Mouse (Mus musculus): ENCODE data around the gene Dync1h1. TPM values are rescaled to one million over a fixed set of nuclear protein-coding genes. Genes with fewer than 3 reads are reported as not detected.

Dync1h1 gene
- polyA plus RNA-seq, 1 experiment from 2014 or later, result 13.5 TPM

DNA sequence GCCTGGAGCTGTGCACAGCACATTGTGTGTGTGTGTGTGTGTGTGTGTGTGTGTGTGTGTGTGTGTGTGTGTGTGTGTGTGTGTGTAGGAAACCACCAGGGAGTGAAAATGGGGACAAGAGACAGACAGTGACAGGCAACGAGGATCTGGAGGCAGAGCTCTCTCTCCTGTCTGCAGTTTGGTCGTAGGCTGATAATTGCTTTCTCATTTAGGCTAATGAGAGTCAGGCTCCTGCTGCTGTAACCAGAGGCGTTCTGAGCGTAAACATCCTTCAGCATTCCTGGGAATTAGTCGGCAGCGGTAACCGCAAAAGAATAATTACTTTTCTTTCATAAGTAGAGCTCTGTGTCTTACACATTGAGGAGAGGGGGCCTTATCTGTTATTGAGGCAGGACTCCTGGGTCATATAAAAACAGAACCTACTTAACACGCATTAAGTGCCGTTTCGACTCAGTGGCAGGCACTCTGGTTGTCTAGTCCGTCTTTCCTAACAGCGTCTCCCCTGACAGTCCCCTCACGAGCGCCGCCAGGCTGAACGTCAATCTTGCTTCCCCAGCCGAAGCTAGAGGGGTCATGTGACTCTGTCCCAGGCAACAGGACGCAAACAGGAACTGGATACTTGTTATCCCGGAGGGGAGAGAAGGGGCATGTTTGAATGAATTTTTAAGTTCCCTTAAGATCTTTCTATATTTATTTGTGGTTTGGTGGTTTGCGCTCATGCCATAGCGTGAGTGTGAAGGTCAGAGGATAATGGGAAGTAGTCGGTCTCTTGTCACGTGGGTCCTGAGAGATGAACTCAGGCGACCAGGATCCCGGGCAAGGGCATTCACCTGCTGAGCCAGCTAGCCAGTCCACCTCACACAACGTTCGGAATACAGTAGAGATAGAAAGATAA lies 105.3 kb downstream of the Dync1h1 start:
- H3K4me1 ChIP-seq (replicated peaks), result peaks cover 31% of the 10 kb centered on the region
- peak; percentile 68 for DNase-seq
- H3K4me3 ChIP-seq (replicated peaks), result peak overlapping the region; percentile 56
- H3K9me3 ChIP-seq (replicated peaks), result no peaks in the 10 kb centered on the region
- peak overlapping the region; percentile 70 for H3K9ac ChIP-seq
- H3K4me2 ChIP-seq, result peak overlapping the region; percentile 75
- WGBS (ENCODE audit: insufficient replicate concordance), result 2% methylated on average over 27 of the region's 27 CpGs
- peak; percentile 77 for ATAC-seq (ENCODE audit: low read depth)
- H3K27ac ChIP-seq, result peak overlapping the region; percentile 71
- no peaks in the 10 kb centered on the region for H3K27me3 ChIP-seq
- no peaks in the 10 kb centered on the region for H3K36me3 ChIP-seq

DNA sequence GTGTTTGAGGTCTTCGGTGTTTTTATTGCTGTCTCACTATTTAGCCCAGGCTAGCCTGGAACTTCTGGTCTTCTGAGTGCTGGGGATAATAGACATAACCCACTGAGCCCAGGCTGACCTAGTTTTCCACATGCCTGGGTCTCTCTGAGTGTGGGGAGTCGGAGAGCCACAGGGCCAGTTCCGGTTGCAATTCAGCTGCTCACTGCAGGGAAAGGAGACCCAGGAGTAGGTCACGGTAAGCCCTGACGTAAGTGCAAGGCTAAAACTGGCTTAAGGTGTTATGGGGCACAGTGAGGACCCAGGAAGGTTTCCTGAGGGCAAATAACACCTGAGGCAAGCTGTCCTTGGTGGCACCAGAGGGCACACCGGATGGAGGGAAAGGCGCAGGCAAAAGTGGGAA lies 106.2 kb downstream of the Dync1h1 start:
- Histone ChIP-seq H3K4me2 (peak overlapping the region; percentile 75), H3K27me3 (no peaks in the 10 kb centered on the region), H3K27ac (peak overlapping the region; percentile 71), H3K9me3 (replicated peaks) (no peaks in the 10 kb centered on the region), H3K36me3 (no peaks in the 10 kb centered on the region), H3K4me3 (replicated peaks) (peak overlapping the region; percentile 56; the same call in 1 of the 2 replicates), H3K9ac (peak overlapping the region; percentile 70; the same call in 1 of the 2 replicates), H3K4me1 (replicated peaks) (peaks cover 22% of the 10 kb centered on the region)
- ATAC-seq (ENCODE audit: low read depth), result no peak
- DNase-seq, result no peak
- WGBS (ENCODE audit: insufficient replicate concordance), result 88% methylated on average over 7 of the region's 7 CpGs

GRCm38 (mm10) chr12:110711270-110711669 lies 110.0 kb downstream of the Dync1h1 start:
- no peak for DNase-seq
- Histone ChIP-seq H3K27me3 (peaks cover 1% of the 10 kb centered on the region; the same call in 1 of the 2 replicates), H3K27ac (no peak overlapping the region), H3K4me2 (no peak overlapping the region), H3K9me3 (replicated peaks) (no peaks in the 10 kb centered on the region), H3K4me1 (replicated peaks) (peaks cover 12% of the 10 kb centered on the region), H3K4me3 (replicated peaks) (no peak overlapping the region), H3K9ac (no peak overlapping the region), H3K36me3 (no peaks in the 10 kb centered on the region)
- no peak for ATAC-seq (ENCODE audit: low read depth)
- WGBS (ENCODE audit: insufficient replicate concordance), result 53% methylated on average over 5 of the region's 5 CpGs

DNA sequence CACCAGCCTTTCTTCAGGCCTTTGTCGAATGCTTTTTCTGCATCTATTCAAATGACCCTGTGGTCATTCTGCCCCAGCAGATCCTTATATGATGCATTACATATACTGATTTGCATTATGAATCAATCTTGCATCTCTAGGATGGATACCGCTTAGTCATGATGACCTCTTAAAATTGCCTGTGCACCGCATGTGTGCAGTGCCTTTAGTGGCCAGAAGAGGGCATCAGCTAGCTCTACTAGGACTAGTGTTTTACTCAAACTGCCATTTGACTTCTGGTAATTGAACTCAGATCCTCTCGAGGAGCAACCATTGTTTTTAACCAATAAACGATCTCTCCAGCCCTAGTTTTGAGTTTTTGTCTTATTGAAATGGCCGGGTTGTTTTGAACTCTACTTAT lies 112.5 kb downstream of the Dync1h1 start:
- DNase-seq, result no peak

GRCm38 (mm10) chr12:110714215-110714614 lies 113.0 kb downstream of the Dync1h1 start:
- Histone ChIP-seq H3K9me3 (replicated peaks) (no peaks in the 10 kb centered on the region), H3K27me3 (peaks cover 20% of the 10 kb centered on the region), H3K4me1 (replicated peaks) (no peaks in the 10 kb centered on the region), H3K4me2 (no peak overlapping the region), H3K9ac (no peak overlapping the region), H3K4me3 (replicated peaks) (no peak overlapping the region), H3K27ac (no peak overlapping the region), H3K36me3 (no peaks in the 10 kb centered on the region)
- ATAC-seq (ENCODE audit: low read depth) (no peak), DNase-seq (no peak)
- WGBS (ENCODE audit: insufficient replicate concordance), result 29% methylated on average over 6 of the region's 6 CpGs

More for the DNA sequence above, 112.5 kb downstream of the Dync1h1 start:
- Histone ChIP-seq H3K36me3 (no peaks in the 10 kb centered on the region), H3K4me1 (replicated peaks) (no peaks in the 10 kb centered on the region), H3K9me3 (replicated peaks) (no peaks in the 10 kb centered on the region), H3K9ac (no peak overlapping the region), H3K27ac (no peak overlapping the region), H3K4me2 (no peak overlapping the region), H3K4me3 (replicated peaks) (no peak overlapping the region), H3K27me3 (peaks cover 16% of the 10 kb centered on the region)
- no peak for ATAC-seq (ENCODE audit: low read depth)
- WGBS (ENCODE audit: insufficient replicate concordance), result 84% methylated on average over 6 of the region's 6 CpGs

DNA sequence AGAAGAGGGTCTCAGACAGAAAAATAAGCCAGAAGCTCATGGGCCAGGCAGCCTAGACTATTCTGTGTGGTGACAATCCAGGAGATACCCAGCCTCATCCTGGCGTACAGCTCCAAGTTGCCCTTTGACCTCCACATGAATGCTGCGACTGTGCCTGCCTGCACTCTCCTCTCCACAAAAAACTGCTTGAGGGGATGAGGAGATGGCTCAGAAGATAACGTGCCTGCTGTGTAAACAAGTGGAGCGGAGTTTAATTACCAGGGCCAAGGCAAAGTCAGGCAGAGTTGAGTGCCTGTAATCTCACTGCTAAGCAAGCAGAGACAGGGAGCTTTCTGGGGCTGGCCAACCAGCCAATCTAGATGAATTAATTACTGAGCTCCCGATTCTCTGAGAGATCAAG lies 114.8 kb downstream of the Dync1h1 start:
- H3K4me2 ChIP-seq, result no peak overlapping the region
- 39% methylated on average over 5 of the region's 5 CpGs for WGBS (ENCODE audit: insufficient replicate concordance)

More for the DNA sequence above, 114.8 kb downstream of the Dync1h1 start:
- Histone ChIP-seq H3K36me3 (no peaks in the 10 kb centered on the region), H3K27me3 (peaks cover 36% of the 10 kb centered on the region), H3K4me3 (replicated peaks) (no peak overlapping the region), H3K27ac (no peak overlapping the region), H3K9ac (no peak overlapping the region), H3K4me1 (replicated peaks) (no peaks in the 10 kb centered on the region), H3K9me3 (replicated peaks) (no peaks in the 10 kb centered on the region)
- DNase-seq, result no peak
- no peak for ATAC-seq (ENCODE audit: low read depth)

Small RNAs within 50 kb of the gene (microRNA-seq; reads per million reads assigned to microRNA genes)
- not detected for gene Gm27299

Other genes starting within 250 kb of the Dync1h1 start
- 86.2 and 97.8 TPM in 2 replicates for gene Ppp2r5c, start 154.3 kb upstream of the Dync1h1 start, polyA plus RNA-seq (2015; fragmentation: Nextera tagmentation; extraction: Ambion mirVana)
- not detected in 2 replicates for gene 1700001K19Rik, start 81.2 kb downstream of the Dync1h1 start, polyA plus RNA-seq (2015; fragmentation: Nextera tagmentation; extraction: Ambion mirVana)
- 1,126 and 1,282 TPM in 2 replicates for gene Hsp90aa1, start 101.3 kb downstream of the Dync1h1 start, polyA plus RNA-seq (2015; fragmentation: Nextera tagmentation; extraction: Ambion mirVana)
- 9.4 and 10.6 TPM in 2 replicates for gene Wdr20, start 136.5 kb downstream of the Dync1h1 start, polyA plus RNA-seq (2015; fragmentation: Nextera tagmentation; extraction: Ambion mirVana)
- gene Mok, start 239.5 kb downstream of the Dync1h1 start, polyA plus RNA-seq (2015; fragmentation: Nextera tagmentation; extraction: Ambion mirVana), result 0.33 and 0.46 TPM in 2 replicates
- 1.6 TPM in 2 replicates for gene Zfp839, start 248.8 kb downstream of the Dync1h1 start, polyA plus RNA-seq (2015; fragmentation: Nextera tagmentation; extraction: Ambion mirVana)